Mouse (Mus musculus): Measurements from ENCODE around the gene 4933436I01Rik. TPM values are rescaled to one million over a fixed set of nuclear protein-coding genes. Genes with fewer than 3 reads are reported as not detected.

The 4933436I01Rik gene
- polyA plus RNA-seq (2015; fragmentation: Nextera tagmentation; extraction: Ambion mirVana) = not detected in 2 replicates

DNA sequence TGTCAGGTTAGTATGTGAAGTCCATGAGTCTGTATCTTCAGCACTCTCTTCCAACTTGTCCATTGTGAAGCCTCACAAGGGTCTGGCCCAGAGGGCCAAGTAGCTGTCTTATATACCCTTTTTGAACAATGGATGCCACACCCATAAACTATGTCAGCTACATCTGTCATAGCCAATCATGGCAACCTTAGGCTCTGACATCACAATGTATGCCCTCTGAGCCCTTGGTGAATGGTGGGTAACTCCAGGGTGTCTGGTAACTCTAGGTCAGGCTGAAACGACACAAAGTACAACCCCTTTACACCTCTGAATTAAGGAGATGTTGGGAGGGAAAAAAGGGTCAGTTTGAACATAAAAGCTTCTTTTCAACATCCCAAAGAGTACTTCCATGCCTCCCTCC, at the start of gene 4933436I01Rik:
Gene 4933436I01Rik, minus strand, starts transcription at position 101 of the 400 bp plus-strand sequence.
- Histone ChIP-seq H3K4me1 (ENCODE audit: insufficient read depth, low read depth, low read length) (no peaks in the 10 kb centered on the region), H3K4me2 (replicated peaks; ENCODE audit: low read depth, low read length) (no peak within 1 kb of the TSS), H3K9ac (replicated peaks; ENCODE audit: low read depth) (no peak within 1 kb of the TSS), H3K9me3 (ENCODE audit: low read length) (no peaks in the 10 kb centered on the region), H3K4me3 (ENCODE audit: low read depth, low read length) (no peak within 1 kb of the TSS), H3K27me3 (replicated peaks; ENCODE audit: insufficient read depth, low read length) (no peaks in the 10 kb centered on the region), H3K27ac (ENCODE audit: low read length) (no peak within 1 kb of the TSS), H3K36me3 (ENCODE audit: insufficient read depth, low read length) (no peaks in the 10 kb centered on the region)
- WGBS = 50% methylated on average over 1 of the region's 1 CpGs
- no peak for DNase-seq (ENCODE audit: low spot score)
- TF ChIP-seq EP300 (IDR thresholded peaks at IDR 0.05) = no peak
- no peak for TF ChIP-seq CTCF (IDR thresholded peaks at IDR 0.05)
- ATAC-seq = no peak

DNA sequence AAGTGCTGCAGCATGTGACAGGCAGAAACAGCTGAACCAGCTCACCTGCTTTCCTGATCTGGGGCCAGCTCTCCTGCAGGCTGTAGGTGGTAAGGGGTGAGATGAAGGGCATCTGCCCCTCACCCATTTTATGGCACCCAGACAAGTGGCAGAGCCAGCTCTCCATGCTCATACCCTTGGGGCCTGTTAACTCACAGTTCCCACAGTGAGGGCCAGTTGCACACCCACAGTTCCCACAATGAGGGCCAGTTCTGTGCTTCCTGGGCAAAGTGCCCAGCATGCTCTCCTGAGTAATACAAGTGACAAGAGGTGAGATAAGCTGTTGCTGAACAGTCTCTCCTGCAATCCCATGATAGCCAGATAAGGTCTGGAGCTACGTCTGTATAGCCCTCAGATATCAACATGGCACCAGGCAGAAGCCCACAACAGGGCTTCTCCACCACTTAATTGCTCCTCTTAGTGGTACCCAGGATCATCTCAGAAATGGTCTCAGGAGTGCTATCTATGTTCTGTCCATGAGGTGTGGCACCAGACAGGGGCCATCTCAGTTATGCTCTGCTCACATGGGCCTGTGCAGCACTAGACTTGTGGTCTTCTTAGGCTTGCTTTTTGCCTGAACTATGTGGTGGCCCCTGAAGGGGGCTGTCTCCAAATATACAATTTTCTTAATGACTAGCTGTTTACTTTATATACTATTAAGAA, 3.7 kb upstream of the 4933436I01Rik start:
- no peaks in the 10 kb centered on the region for H3K27me3 ChIP-seq (replicated peaks; ENCODE audit: insufficient read depth, low read length)
- DNase-seq (ENCODE audit: low spot score) (peak; percentile 22), ATAC-seq (peak; percentile 68)
- H3K4me3 ChIP-seq (ENCODE audit: low read depth, low read length) = no peak overlapping the region
- H3K9me3 ChIP-seq (ENCODE audit: low read length) = no peaks in the 10 kb centered on the region
- H3K4me2 ChIP-seq (replicated peaks; ENCODE audit: low read depth, low read length) = no peak overlapping the region
- H3K9ac ChIP-seq (replicated peaks; ENCODE audit: low read depth) = no peak overlapping the region
- WGBS = 42% methylated on average over 1 of the region's 1 CpGs
- no peaks in the 10 kb centered on the region for H3K4me1 ChIP-seq (ENCODE audit: insufficient read depth, low read depth, low read length)
- H3K27ac ChIP-seq (ENCODE audit: low read length) = no peak overlapping the region
- TF ChIP-seq CTCF (IDR thresholded peaks at IDR 0.05) (no peak), EP300 (IDR thresholded peaks at IDR 0.05) (no peak)
- no peaks in the 10 kb centered on the region for H3K36me3 ChIP-seq (ENCODE audit: insufficient read depth, low read length)

DNA sequence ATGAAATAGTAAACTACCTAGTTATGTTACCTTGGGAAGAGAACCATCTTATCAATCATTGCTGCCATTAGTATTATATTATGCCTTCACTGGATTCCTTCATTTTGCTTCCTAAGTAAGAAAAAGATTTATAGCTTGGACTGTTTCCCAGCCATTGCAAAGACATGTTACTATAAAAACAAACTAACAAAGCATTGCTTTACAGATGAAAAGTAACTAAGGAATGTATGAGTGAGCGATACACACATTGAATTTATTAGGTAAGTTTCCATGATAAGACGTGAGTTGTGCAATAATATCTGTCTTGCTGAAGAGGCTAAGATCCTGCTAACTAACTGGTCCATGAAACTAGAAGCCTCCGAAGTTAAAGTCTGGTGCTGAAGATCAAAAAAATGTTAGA, 37.8 kb downstream of the 4933436I01Rik start:
- DNase-seq (ENCODE audit: low spot score) (no peak), ATAC-seq (no peak)
- Histone ChIP-seq H3K36me3 (ENCODE audit: insufficient read depth, low read length) (no peaks in the 10 kb centered on the region), H3K27ac (ENCODE audit: low read length) (no peak overlapping the region), H3K27me3 (replicated peaks; ENCODE audit: insufficient read depth, low read length) (no peaks in the 10 kb centered on the region), H3K4me1 (ENCODE audit: insufficient read depth, low read depth, low read length) (no peaks in the 10 kb centered on the region), H3K4me2 (replicated peaks; ENCODE audit: low read depth, low read length) (no peak overlapping the region), H3K9ac (replicated peaks; ENCODE audit: low read depth) (no peak overlapping the region), H3K9me3 (ENCODE audit: low read length) (no peaks in the 10 kb centered on the region), H3K4me3 (ENCODE audit: low read depth, low read length) (no peak overlapping the region)
- WGBS = 68% methylated on average over 3 of the region's 3 CpGs
- TF ChIP-seq EP300 (IDR thresholded peaks at IDR 0.05) = no peak
- no peak for TF ChIP-seq CTCF (IDR thresholded peaks at IDR 0.05)

Other genes starting within 250 kb of the 4933436I01Rik start
- not detected in 2 replicates for gene Gm1140, start 227.9 kb downstream of the 4933436I01Rik start, polyA plus RNA-seq (2015; fragmentation: Nextera tagmentation; extraction: Ambion mirVana)
- gene Gm14692, start 225.8 kb downstream of the 4933436I01Rik start, polyA plus RNA-seq (2015; fragmentation: Nextera tagmentation; extraction: Ambion mirVana) = not detected in 2 replicates